Mouse (Mus musculus) thymus, adult 2 months (tissue): Measurements from ENCODE around the gene Scn9a. TPM values are rescaled to one million over a fixed set of nuclear protein-coding genes. Genes with fewer than 3 reads are reported as not detected.

ENCODE experiments used
- DNase-seq: peaks from one replicate; pipeline ENCODE4 v3.0.0; 2021
- H3K27ac ChIP-seq: fragments of 200-500 bp; 2 replicates; pipeline ENCODE4 v1.5.1; 2012; ENCODE audit warnings: low read length, control low read depth; ENCODE audit not compliant: control insufficient read depth, insufficient read depth
- H3K27me3 ChIP-seq: fragments of 200-500 bp; 2 replicates; pipeline ENCODE4 v1.6.1; 2012; ENCODE audit warnings: mild to moderate bottlenecking, low read length, moderate library complexity, mixed read lengths; ENCODE audit not compliant: control insufficient read depth, insufficient read depth
- H3K36me3 ChIP-seq: fragments of 200-500 bp; 2 replicates; pipeline ENCODE4 v1.6.1; 2012; ENCODE audit warnings: mild to moderate bottlenecking, low read length, moderate library complexity; ENCODE audit not compliant: control insufficient read depth, insufficient read depth
- H3K4me1 ChIP-seq: fragments of 200-500 bp; replicated peaks from 2 replicates; pipeline ENCODE4 v1.6.1; 2012; ENCODE audit warnings: low read length; ENCODE audit not compliant: control insufficient read depth, insufficient read depth
- H3K4me3 ChIP-seq: fragments of 200-500 bp; 2 replicates; pipeline ENCODE4 v1.5.1; 2012; ENCODE audit warnings: mild to moderate bottlenecking, low read length, control low read depth, moderate library complexity; ENCODE audit not compliant: control insufficient read depth, insufficient read depth
- CTCF ChIP-seq: fragments of 200-500 bp; IDR thresholded peaks from 2 replicates; pipeline ENCODE4 v1.5.1; 2012; ENCODE audit warnings: mild to moderate bottlenecking, control low read depth, low read length, moderate library complexity, borderline replicate concordance; ENCODE audit not compliant: control insufficient read depth, poor library complexity, insufficient read depth; ENCODE audit errors: extremely low read depth
- POLR2A ChIP-seq: fragments of 200-500 bp; IDR thresholded peaks from 2 replicates; pipeline ENCODE4 v1.6.1; 2012; ENCODE audit warnings: mild to moderate bottlenecking, low read length, control low read depth, moderate library complexity; ENCODE audit not compliant: control insufficient read depth, poor library complexity, insufficient read depth; ENCODE audit errors: extremely low read depth
- WGBS: fragments of 180-500 bp; shearing (Covaris S2); methylation state at CpG from one replicate; pipeline ENCODE4 v1.1.7; 2018; 5-methylcytosine and 5-hydroxymethylcytosine counted together
- polyA plus RNA-seq: library from polyadenylated mRNA; depleted of rRNA; stranded (reverse); fragments of >200 nt; gene quantifications from 2 replicates; pipeline ENCODE4 v1.2.3, GENCODE M21; 2012

Scn9a gene
- polyA plus RNA-seq, 1 experiment: 0.24 TPM

DNA sequence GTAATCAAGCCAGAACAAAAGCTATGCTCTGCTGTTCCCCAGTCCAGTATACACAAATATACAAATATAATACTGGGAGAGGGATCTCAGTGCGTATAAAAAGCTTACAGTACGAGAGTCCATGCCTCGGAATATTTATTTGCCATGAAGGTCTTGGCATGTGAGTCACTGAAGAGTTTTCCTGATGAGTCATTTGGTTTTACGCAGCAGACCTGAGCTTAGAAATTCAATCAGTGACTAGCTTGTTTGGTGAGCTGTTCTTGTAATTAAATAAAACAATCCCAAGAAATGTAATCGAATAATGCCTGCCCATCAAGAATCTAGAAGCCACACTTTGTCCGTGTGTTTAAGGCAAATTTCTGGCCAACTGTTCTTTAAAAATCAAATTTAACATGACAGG is 37.4 kb downstream of the Scn9a start:
- DNase-seq: no peak
- no peak overlapping the region for H3K27ac ChIP-seq
- TF ChIP-seq CTCF (no peak), POLR2A (no peak)
- H3K4me3 ChIP-seq: no peak overlapping the region
- no peaks in the 10 kb centered on the region for H3K4me1 ChIP-seq
- H3K27me3 ChIP-seq: no peaks in the 10 kb centered on the region
- no peaks in the 10 kb centered on the region for H3K36me3 ChIP-seq
- 84% methylated on average over 6 of the region's 6 CpGs for WGBS

DNA sequence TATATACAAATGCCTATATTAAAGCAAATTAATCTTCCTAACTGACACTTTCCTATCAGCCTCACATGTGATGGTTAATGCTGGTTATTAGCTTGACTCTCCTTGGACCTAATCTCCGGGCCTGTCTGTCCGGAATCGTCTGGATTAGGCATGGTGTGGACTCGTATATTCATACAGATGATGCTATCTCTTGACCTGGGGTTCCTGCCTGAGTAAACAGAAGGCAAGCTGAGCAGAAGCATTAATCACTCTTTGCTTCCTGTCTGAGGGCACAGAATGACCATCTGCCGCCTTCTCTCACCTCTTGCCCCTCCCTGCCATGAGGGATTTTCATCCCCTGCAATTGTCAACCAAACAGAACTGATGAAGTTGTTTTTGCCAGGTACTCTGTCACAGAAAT is 38.6 kb downstream of the Scn9a start:
- no peaks in the 10 kb centered on the region for H3K36me3 ChIP-seq
- H3K4me3 ChIP-seq: no peak overlapping the region
- WGBS: 53% methylated on average over 5 of the region's 5 CpGs

GRCm38 (mm10) chr2:66590151-66590550 is 44.6 kb downstream of the Scn9a start:
- 87% methylated on average over 3 of the region's 3 CpGs for WGBS
- H3K4me3 ChIP-seq: no peak overlapping the region
- no peaks in the 10 kb centered on the region for H3K36me3 ChIP-seq
- H3K27me3 ChIP-seq: no peaks in the 10 kb centered on the region
- no peak for DNase-seq
- TF ChIP-seq POLR2A (no peak), CTCF (no peak)
- no peak overlapping the region for H3K27ac ChIP-seq
- H3K4me1 ChIP-seq: no peaks in the 10 kb centered on the region

More for the DNA sequence above, 38.6 kb downstream of the Scn9a start:
- Histone ChIP-seq H3K27me3 (no peaks in the 10 kb centered on the region), H3K4me1 (no peaks in the 10 kb centered on the region), H3K27ac (no peak overlapping the region)
- TF ChIP-seq CTCF: no peak
- DNase-seq: no peak

- 80% methylated on average over 5 of the region's 5 CpGs for WGBS
- TF ChIP-seq POLR2A (no peak), CTCF (no peak)
- no peak overlapping the region for H3K27ac ChIP-seq
Observed at GRCm38 (mm10) chr2:66580026-66580808, 54.5 kb downstream of the Scn9a start.

DNA sequence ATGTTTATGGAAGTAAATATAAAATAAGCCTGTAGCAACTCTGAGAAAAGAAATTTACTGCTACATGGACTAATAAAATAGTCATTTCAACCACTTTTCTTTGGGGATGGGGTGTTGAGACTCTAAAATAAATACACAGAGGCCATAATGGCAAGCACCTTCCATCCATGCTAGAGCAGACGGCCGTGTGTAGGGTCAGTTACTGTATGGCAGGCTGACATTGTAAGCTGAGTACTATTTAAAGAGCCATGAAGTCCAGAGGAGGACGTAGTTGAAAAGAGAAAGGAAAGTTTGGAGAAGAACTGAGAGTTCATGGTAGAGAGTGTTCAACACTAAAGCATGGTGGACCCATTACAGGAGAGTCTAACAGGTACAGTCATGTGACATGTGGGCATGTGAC is 86.5 kb downstream of the Scn9a start:
- DNase-seq: no peak
- no peak overlapping the region for H3K4me3 ChIP-seq
- WGBS: 90% methylated on average over 3 of the region's 3 CpGs

More at GRCm38 (mm10) chr2:66580026-66580808, 54.5 kb downstream of the Scn9a start:
- no peak for DNase-seq
- Histone ChIP-seq H3K4me1 (no peaks in the 10 kb centered on the region), H3K4me3 (no peak overlapping the region), H3K27me3 (no peaks in the 10 kb centered on the region), H3K36me3 (no peaks in the 10 kb centered on the region)

DNA sequence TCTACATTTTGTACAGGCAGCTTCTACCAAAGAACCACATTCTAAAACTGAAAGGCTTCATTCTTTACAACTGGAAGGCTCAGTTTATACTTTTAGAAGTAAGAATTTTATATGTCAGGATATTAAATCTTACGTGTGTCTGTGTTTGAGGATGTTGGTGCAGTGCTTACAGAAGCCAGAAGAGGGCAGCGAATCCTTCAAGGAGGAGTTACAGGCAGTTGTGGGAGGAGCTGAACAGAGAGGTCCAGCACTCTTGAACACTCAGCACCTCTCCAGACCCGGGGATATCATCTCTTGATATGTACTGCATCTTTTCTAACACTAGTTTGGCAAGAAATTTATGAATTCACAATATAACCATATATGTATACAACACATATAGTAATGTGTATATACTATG is 114.8 kb downstream of the Scn9a start:
- WGBS: 84% methylated on average over 3 of the region's 3 CpGs
- no peak overlapping the region for H3K4me3 ChIP-seq
- no peak for TF ChIP-seq CTCF
- TF ChIP-seq POLR2A: no peak
- no peaks in the 10 kb centered on the region for H3K36me3 ChIP-seq
- H3K4me1 ChIP-seq: no peaks in the 10 kb centered on the region
- DNase-seq: no peak
- H3K27me3 ChIP-seq: no peaks in the 10 kb centered on the region
- no peak overlapping the region for H3K27ac ChIP-seq

More for the DNA sequence above, 86.5 kb downstream of the Scn9a start:
- H3K36me3 ChIP-seq: no peaks in the 10 kb centered on the region
- H3K4me1 ChIP-seq: no peaks in the 10 kb centered on the region
- no peak overlapping the region for H3K27ac ChIP-seq
- TF ChIP-seq CTCF (no peak), POLR2A (no peak)
- no peaks in the 10 kb centered on the region for H3K27me3 ChIP-seq
